Mouse (Mus musculus) midbrain, embryonic 16.5 days (tissue): ENCODE measurements around the gene Cep55. TPM values are rescaled to one million over a fixed set of nuclear protein-coding genes. Genes with fewer than 3 reads are reported as not detected.

Experiments
- ATAC-seq: fragments of 200-750 bp; cut with Nextera tagmentation; 2 replicates; pipeline ENCODE4 v1.8.0; 2017; ENCODE audit warnings: moderate TSS enrichment
- H3K27ac ChIP-seq: fragments of 300-500 bp; sonication (generic); 2 replicates; pipeline ENCODE4 v1.5.1; 2014; ENCODE audit warnings: mild to moderate bottlenecking, low read length, mixed read lengths
- H3K27me3 ChIP-seq: fragments of 300-500 bp; sonication (generic); 2 replicates; pipeline ENCODE4 v1.6.1; 2014; ENCODE audit warnings: low read depth, low read length, mixed read lengths; ENCODE audit not compliant: control insufficient read depth, insufficient read depth
- H3K36me3 ChIP-seq: fragments of 300-500 bp; sonication (generic); 2 replicates; pipeline ENCODE4 v1.6.1; 2014; ENCODE audit warnings: mild to moderate bottlenecking, low read length, moderate library complexity, mixed read lengths; ENCODE audit not compliant: control insufficient read depth, insufficient read depth
- H3K4me1 ChIP-seq: fragments of 300-500 bp; sonication (generic); 2 replicates; pipeline ENCODE4 v1.6.1; 2014; ENCODE audit warnings: mild to moderate bottlenecking, low read length, mixed read lengths; ENCODE audit not compliant: control insufficient read depth, insufficient read depth
- H3K4me2 ChIP-seq: fragments of 300-500 bp; sonication (generic); 2 replicates; pipeline ENCODE4 v1.6.1; 2014; ENCODE audit warnings: mild to moderate bottlenecking, low read length, mixed read lengths
- H3K4me3 ChIP-seq: fragments of 300-500 bp; sonication (generic); 2 replicates; pipeline ENCODE4 v1.5.1; 2014; ENCODE audit warnings: low read depth, mild to moderate bottlenecking, low read length, moderate library complexity, mixed read lengths
- H3K9ac ChIP-seq: fragments of 300-500 bp; sonication (generic); 2 replicates; pipeline ENCODE4 v1.6.1; 2014; ENCODE audit warnings: low read depth, low read length, mixed read lengths
- H3K9me3 ChIP-seq: fragments of 300-500 bp; sonication (generic); replicated peaks from 2 replicates; pipeline ENCODE4 v1.6.1; 2014; ENCODE audit warnings: mild to moderate bottlenecking, low read length, mixed read lengths; ENCODE audit not compliant: control insufficient read depth, poor library complexity, severe bottlenecking
- WGBS: fragments of 180-500 bp; shearing (Covaris S2); extraction: QIAGEN DNeasy Blood & Tissue Kit; methylation state at CpG from one replicate; pipeline ENCODE4 v1.1.7; 2014; 5-methylcytosine and 5-hydroxymethylcytosine counted together
- polyA plus RNA-seq: library from polyadenylated mRNA; unstranded; fragments of >200 nt; fragmentation: Nextera tagmentation; extraction: Ambion mirVana; gene quantifications from 2 replicates; pipeline ENCODE4 v1.2.1, GENCODE M21; 2015

Cep55 gene
- polyA plus RNA-seq, 1 experiment from 2014 or later, result 2.8 TPM

DNA sequence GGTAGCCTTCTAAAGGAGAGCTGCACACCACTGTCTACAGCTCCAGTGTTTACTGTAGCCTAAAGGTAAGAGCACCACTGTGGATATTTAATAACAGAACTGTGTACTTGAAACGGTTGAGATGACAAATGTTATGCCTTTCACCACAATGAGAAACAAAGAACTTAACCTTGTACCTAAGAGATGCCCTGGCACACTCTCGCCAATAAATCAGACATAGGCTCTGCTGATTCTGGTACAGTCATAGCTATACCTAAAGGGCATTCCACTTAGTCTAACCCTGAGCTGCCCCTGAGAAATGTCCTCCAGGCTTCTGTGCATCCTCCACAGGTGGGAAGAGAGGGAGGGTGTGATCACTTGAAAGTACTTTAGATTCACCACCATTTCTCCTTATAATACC, 20.1 kb upstream of the Cep55 start:
- Histone ChIP-seq H3K9ac (no peak overlapping the region), H3K9me3 (no peaks in the 10 kb centered on the region), H3K36me3 (no peaks in the 10 kb centered on the region), H3K27ac (no peak overlapping the region), H3K27me3 (no peaks in the 10 kb centered on the region), H3K4me3 (no peak overlapping the region), H3K4me2 (no peak overlapping the region), H3K4me1 (0 out of 2 replicates have a peak, but pooled peaks cover 4% of the 10 kb centered on the region)
- ATAC-seq, result no peak
- WGBS, result 80% methylated on average over 2 of the region's 2 CpGs

- Histone ChIP-seq H3K4me1 (0 out of 2 replicates have a peak, but pooled peaks cover 2% of the 10 kb centered on the region), H3K4me2 (no peak overlapping the region), H3K27ac (no peak overlapping the region), H3K9ac (no peak overlapping the region), H3K4me3 (no peak overlapping the region), H3K27me3 (no peaks in the 10 kb centered on the region), H3K9me3 (no peaks in the 10 kb centered on the region), H3K36me3 (no peaks in the 10 kb centered on the region)
- WGBS, result 87% methylated on average over 2 of the region's 2 CpGs
- ATAC-seq, result no peak
These were observed 19.0 kb upstream of the Cep55 start for GRCm38 (mm10) chr19:38035766-38036165.

DNA sequence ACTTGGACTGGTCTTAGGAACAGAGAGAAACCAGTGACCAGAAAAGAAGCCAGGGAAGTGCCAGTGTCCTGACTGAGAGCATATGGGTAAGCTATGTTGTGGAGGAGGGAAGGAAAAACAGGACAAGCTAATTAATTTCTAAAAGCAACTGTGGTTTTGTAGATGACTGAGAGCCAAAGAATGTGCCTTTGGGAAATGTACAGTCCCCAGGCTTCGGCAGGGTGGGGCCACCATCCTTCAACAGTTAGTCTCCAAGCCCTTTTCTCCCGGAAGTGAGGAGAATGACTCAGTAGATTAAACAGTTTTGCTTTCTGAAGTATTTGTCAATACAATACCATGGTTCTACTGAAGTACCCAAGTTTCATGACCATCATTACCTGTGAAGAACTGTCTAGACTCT, 16.5 kb upstream of the Cep55 start:
- ATAC-seq, result no peak
- H3K9me3 ChIP-seq, result no peaks in the 10 kb centered on the region
- 87% methylated on average over 2 of the region's 2 CpGs for WGBS
- H3K27ac ChIP-seq, result no peak overlapping the region
- H3K4me3 ChIP-seq, result no peak overlapping the region
- no peaks in the 10 kb centered on the region for H3K36me3 ChIP-seq
- peaks cover 10% of the 10 kb centered on the region for H3K27me3 ChIP-seq
- no peak overlapping the region for H3K4me2 ChIP-seq
- peaks cover 3% of the 10 kb centered on the region for H3K4me1 ChIP-seq
- H3K9ac ChIP-seq, result no peak overlapping the region

- H3K9ac ChIP-seq, result no peak overlapping the region
- no peak overlapping the region for H3K4me3 ChIP-seq
- H3K9me3 ChIP-seq, result no peaks in the 10 kb centered on the region
- H3K27ac ChIP-seq, result no peak overlapping the region
- WGBS, result 40% methylated on average over 5 of the region's 5 CpGs
- no peaks in the 10 kb centered on the region for H3K36me3 ChIP-seq
- peaks cover 8% of the 10 kb centered on the region for H3K4me1 ChIP-seq
- no peak for ATAC-seq
- peaks cover 18% of the 10 kb centered on the region for H3K27me3 ChIP-seq
- H3K4me2 ChIP-seq, result no peak overlapping the region
These were observed 12.5 kb upstream of the Cep55 start for GRCm38 (mm10) chr19:38042261-38042722.

DNA sequence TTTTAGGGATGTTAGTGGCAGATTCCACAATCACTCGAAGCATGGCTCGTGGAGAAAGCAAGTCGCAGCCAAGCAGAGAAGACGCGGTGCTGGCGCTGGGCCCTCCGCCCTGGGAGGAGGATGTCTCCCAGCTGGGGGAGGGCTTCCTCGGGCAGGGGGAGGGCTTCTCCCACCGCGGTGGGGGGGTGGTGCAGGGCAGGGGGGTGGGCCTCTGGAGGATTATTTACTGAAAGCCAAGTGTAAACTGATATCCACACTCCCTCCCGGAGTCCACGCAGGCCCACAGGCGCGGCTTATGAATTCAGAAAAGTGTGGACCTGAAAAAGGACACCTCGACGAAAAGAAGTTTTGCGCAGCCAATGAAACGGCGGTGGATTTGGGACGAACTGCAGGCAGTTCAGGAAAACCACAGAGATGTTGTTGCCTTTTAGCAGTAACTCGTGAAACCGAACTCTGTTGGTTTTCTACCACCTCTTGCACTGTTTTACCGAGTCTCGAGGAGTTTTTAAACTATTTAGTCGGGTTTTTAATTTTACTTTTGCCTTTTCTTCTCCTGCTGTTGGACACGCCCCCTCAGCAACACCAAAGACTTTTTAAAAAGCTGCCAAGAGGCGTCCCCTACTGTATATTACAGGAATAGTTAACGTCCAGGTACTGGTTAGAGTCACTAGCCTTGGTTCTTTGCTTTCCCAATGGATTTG, 11.4 kb upstream of the Cep55 start, which contains the start of gene Myof:
TSS of gene Myof (minus strand) at position 297 of the 701 bp plus-strand sequence.
- no peaks in the 10 kb centered on the region for H3K36me3 ChIP-seq
- peaks cover 18% of the 10 kb centered on the region for H3K27me3 ChIP-seq
- under 1% methylated on average over 28 of the region's 28 CpGs for WGBS
- H3K9me3 ChIP-seq, result no peaks in the 10 kb centered on the region
- ATAC-seq, result no peak
- H3K27ac ChIP-seq, result no peak within 1 kb of the TSS
- H3K9ac ChIP-seq, result peak within 1 kb of the TSS; percentile 55; the same call in 1 of the 2 replicates
- peak within 1 kb of the TSS; percentile 35 for H3K4me3 ChIP-seq
- H3K4me1 ChIP-seq, result peaks cover 8% of the 10 kb centered on the region
- peak within 1 kb of the TSS; percentile 73 for H3K4me2 ChIP-seq

- WGBS, result 94% methylated on average over 3 of the region's 3 CpGs
- Histone ChIP-seq H3K4me3 (no peak overlapping the region), H3K4me1 (peaks cover 8% of the 10 kb centered on the region), H3K9ac (no peak overlapping the region), H3K36me3 (no peaks in the 10 kb centered on the region), H3K27ac (no peak overlapping the region), H3K4me2 (no peak overlapping the region), H3K9me3 (no peaks in the 10 kb centered on the region), H3K27me3 (peaks cover 18% of the 10 kb centered on the region)
- no peak for ATAC-seq
These were observed 9.6 kb upstream of the Cep55 start for GRCm38 (mm10) chr19:38045198-38045597.

DNA sequence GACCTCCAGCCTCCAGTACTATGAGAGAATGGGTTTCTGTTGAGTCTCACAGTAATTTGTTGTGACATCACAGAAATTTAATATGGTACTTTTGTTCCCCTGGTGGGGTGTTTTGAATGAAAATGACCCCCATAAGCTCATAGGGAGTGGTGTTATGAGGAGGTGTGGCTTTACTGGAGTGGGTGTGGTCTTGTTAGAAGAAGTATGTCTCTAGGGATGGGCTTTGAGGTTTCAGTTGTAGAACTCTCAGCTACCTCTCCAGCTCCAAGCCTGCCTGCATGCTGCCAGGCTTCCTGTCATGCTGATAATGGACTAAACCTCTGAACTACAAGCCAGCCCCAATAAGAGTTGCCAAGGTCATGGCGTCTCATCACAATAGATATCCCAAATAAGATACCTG, 5.1 kb upstream of the Cep55 start:
- no peak for ATAC-seq
- H3K9me3 ChIP-seq, result no peaks in the 10 kb centered on the region
- no peaks in the 10 kb centered on the region; the same call in 1 of the 2 replicates for H3K27me3 ChIP-seq
- H3K9ac ChIP-seq, result no peak overlapping the region
- peaks cover 3% of the 10 kb centered on the region; the same call in 1 of the 2 replicates for H3K4me1 ChIP-seq
- H3K4me3 ChIP-seq, result no peak overlapping the region
- H3K27ac ChIP-seq, result no peak overlapping the region
- H3K36me3 ChIP-seq, result no peaks in the 10 kb centered on the region
- no peak overlapping the region for H3K4me2 ChIP-seq
- WGBS, result 88% methylated on average over 1 of the region's 1 CpGs

DNA sequence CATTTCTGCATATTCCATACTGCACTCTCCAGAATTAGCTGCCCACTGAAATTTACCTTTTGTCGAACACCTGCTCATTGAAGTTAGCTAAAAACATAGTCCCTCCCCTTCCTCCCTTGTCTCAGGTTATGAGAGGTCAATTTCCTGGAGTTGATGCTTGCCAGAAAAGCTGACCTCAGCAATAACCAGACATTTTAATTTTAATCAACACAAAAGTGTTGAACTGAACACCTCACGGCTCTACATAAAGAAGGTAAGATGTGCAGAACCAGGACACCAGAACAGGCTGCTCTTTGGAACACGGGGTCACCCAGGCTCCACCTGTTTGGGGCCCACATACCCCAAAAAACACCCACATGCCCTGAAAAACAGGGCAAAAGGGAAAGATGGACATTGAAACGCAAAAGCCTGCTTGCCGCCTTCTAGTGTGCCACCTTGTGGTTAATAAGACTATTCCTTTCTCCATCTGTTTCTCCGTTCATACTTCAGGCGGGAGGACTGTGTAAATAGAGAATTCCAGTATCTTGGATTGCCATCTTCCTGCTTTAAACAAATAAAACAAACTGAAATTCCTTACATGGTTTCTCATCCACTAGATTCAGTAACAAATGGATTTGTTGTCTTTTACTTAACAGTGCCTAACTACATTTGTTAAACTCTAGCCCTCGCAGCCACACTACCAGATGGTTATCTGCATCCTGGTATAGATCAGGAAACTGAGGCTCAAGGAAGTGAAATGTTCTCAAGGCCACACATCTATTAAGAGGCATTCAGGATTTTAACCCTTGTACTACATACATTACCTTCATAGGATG, 1.4 kb upstream of the Cep55 start:
- 32% methylated on average over 8 of the region's 8 CpGs for WGBS
- Histone ChIP-seq H3K9ac (peak overlapping the region; percentile 65; the same call in 1 of the 2 replicates), H3K36me3 (no peaks in the 10 kb centered on the region), H3K27me3 (no peaks in the 10 kb centered on the region), H3K4me1 (peaks cover 11% of the 10 kb centered on the region), H3K9me3 (no peaks in the 10 kb centered on the region), H3K4me3 (peak overlapping the region; percentile 71), H3K27ac (no peak overlapping the region), H3K4me2 (peak overlapping the region; percentile 95)
- no peak for ATAC-seq
